Mouse (Mus musculus) heart, adult 9 months (tissue): ENCODE results near the gene Jund.
A peak's percentile ranks its signal among the peaks of the same experiment; 100 is the strongest.

Experiments used
- DNase-seq, 2 experiments: peaks; one replicate each; pipeline ENCODE4 v3.0.0; 2022; ENCODE audit warnings: low spot score in 2 of 2

Jund gene

GRCm38 (mm10) chr8:70698310-70699109 lies at the start of gene Jund:
Jund (plus strand) TSS chr8:70698949.
- peak; percentile 99 for DNase-seq

- DNase-seq, result peak; percentile 91 to 92
Observed at GRCm38 (mm10) chr8:70649324-70649723, 49.4 kb upstream of the Jund start.

- DNase-seq, result no peak
Observed at GRCm38 (mm10) chr8:70650351-70650750, 48.4 kb upstream of the Jund start.

GRCm38 (mm10) chr8:70653226-70653625 lies 45.5 kb upstream of the Jund start:
- DNase-seq, result no peak

GRCm38 (mm10) chr8:70654121-70654520 lies 44.6 kb upstream of the Jund start:
- no peak for DNase-seq

GRCm38 (mm10) chr8:70655469-70655868 lies 43.3 kb upstream of the Jund start:
- no peak for DNase-seq

GRCm38 (mm10) chr8:70656193-70656790 lies 42.5 kb upstream of the Jund start:
- no peak for DNase-seq

GRCm38 (mm10) chr8:70657214-70657613 lies 41.5 kb upstream of the Jund start:
- no peak for DNase-seq

- DNase-seq, result no peak
Observed at GRCm38 (mm10) chr8:70657739-70658138, 41.0 kb upstream of the Jund start.

GRCm38 (mm10) chr8:70658897-70659603 lies 39.7 kb upstream of the Jund start:
- peak in 1 of 2 experiments; percentile 62 for DNase-seq

- peak; percentile 89 to 92 for DNase-seq
Observed at GRCm38 (mm10) chr8:70659604-70660272, 39.0 kb upstream of the Jund start.

GRCm38 (mm10) chr8:70660273-70660725 lies 38.5 kb upstream of the Jund start, which contains the start of gene Pgpep1:
Pgpep1 (minus strand) TSS chr8:70660388.
- DNase-seq, result no peak

- DNase-seq, result no peak
Observed at GRCm38 (mm10) chr8:70663691-70664090, 35.1 kb upstream of the Jund start.

GRCm38 (mm10) chr8:70664631-70665030 lies 34.1 kb upstream of the Jund start:
- no peak for DNase-seq

- DNase-seq, result no peak
Observed at GRCm38 (mm10) chr8:70665599-70665998, 33.1 kb upstream of the Jund start.

- peak; percentile 71 to 73 for DNase-seq
Observed at GRCm38 (mm10) chr8:70667071-70667470, 31.7 kb upstream of the Jund start.

GRCm38 (mm10) chr8:70671615-70672324 lies 27.0 kb upstream of the Jund start:
- DNase-seq, result peak; percentile 70

GRCm38 (mm10) chr8:70672325-70673078 lies 26.2 kb upstream of the Jund start:
- DNase-seq, result no peak

GRCm38 (mm10) chr8:70673079-70673856 lies 25.5 kb upstream of the Jund start, which contains the start of gene Lsm4:
Lsm4 (plus strand) TSS chr8:70673248.
- DNase-seq, result peak; percentile 99 to 100

GRCm38 (mm10) chr8:70674109-70674508 lies 24.6 kb upstream of the Jund start:
- DNase-seq, result no peak
